Mouse (Mus musculus): ENCODE results near the gene B3galt1.

B3galt1 gene

DNA sequence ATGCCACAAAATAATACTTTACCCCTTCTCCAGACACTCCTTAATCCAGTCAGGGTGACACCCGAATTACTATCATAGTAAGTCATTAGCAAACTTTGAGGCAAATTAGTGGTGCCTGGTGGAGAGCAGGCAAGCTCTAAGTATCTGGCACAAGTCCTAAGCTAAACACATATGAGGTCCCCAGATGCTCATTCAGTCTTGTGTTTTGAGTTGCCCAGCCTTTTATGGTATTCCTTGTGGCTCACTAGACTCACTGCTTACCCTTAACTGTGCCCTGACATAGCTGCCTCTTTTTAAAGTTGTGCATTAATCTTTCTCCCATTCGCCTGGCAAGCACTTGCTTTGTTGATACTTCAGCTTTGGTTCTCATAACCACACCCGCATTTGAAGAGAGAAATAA, 382.7 kb downstream of the B3galt1 start:
- no peak for DNase-seq (ENCODE audit: low spot score)

DNA sequence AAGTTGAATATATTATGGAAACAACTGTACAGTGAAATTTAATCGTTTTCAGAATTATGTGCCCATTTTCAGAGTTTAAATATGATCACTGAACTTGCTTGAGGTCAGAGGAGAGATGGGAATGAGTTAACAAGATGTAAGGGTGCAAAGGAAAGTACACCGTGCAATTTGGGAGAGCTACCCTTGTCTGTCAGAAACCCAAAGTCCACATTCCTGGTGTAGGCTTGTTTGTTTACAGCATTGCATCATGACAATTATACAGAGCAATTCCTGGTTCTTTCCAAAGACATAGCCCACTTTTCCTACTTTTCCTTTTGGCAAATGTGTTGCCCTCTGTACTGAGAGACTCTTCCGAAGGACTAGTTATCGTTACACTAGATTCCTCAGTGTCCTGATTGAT, 390.5 kb downstream of the B3galt1 start:
- DNase-seq (ENCODE audit: low spot score) = no peak

DNA sequence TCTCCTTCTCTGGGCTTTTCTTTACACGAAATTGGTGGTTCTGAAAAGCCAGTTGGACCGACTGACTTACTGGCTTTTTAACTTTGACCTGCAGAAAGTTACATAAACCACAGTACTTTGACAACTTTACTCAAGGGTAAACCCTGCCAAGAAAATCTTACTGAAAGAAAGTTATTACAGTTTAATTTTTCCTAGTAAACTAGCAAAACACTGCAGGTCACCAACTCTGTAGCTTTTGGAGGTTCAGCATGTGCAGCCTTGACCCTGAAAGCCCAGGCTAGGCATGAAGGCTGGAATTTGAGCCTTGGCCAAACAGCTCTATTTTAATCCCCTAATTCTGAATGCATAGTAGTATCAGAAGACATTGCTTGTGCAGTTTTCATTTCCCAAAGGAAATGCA, 391.9 kb downstream of the B3galt1 start:
- no peak for DNase-seq (ENCODE audit: low spot score)

DNA sequence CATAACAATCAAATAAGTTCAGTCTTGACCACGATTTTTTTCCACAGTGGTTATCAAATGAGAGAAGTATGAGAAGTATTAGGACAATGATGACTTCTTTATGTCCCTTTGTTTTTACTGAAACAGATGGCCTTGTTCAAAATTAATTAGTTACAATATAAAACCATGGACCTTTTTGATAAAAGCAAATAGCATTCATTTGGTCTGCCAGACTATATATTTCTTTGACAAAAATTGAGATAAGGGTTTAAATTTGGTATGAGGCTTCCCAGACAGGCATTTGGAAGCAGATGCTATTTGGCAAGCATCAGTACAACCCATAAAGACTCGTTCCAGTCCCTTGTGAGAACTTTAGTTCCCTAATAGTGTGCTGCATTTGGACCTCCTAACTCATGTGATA, 395.0 kb downstream of the B3galt1 start:
- DNase-seq (ENCODE audit: low spot score) = no peak

DNA sequence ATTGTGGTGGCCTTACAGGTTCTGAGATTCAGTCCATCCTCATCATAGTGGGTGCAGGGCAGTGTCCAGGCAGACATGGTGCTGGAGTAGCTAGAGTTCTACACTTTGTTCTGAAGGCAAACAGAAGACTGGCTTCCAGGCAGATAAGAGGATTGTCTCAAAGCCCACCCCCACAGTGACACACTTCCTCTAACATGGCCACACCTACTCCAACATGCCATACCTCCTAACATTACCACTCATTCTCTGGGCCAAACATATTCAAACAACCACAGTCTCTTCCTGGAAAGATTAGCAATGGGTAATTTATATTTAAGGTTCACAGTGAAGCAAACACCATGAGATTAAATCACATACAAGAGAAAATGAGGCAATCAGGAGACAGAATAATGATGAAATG, 403.1 kb downstream of the B3galt1 start:
- DNase-seq (ENCODE audit: low spot score) = no peak

DNA sequence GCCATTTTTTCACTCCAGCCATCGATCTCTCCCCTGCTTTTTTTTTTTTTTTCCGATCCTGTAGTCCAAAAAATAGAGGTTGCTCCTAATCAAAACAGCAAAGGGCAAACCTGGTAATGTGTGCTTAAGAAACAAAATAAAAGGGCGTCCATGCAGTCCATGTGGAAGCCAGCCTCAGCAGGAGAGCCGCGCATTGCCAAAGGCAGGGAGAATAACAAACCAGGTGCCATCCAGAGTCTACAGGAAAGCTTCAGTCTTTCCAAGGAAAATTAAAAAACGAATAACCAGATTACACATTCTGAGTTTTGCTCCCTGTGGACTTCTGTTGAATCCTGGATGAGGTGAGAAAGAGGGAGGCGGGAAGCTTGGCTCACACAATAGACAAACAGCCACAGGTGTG, 405.4 kb downstream of the B3galt1 start:
- DNase-seq (ENCODE audit: low spot score) = no peak

DNA sequence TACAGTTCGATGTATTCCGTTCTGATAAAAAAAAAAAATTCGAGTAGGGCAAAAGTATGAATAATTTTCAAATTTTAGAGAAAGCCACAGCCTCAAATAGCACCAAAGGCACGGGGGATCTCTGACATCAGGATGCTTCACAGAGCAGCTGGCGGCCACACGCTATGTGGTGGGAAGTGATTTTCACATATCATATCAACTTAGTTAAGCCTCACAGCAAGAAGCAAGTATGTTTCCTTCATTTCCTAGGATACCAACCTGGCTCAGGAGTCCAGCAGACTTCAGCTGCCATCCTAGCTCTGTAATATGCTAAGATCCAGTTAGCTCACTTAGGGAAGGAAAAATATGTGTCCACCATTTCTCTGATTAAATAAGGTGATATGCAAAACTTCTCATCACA, 405.9 kb downstream of the B3galt1 start:
- no peak for DNase-seq (ENCODE audit: low spot score)

DNA sequence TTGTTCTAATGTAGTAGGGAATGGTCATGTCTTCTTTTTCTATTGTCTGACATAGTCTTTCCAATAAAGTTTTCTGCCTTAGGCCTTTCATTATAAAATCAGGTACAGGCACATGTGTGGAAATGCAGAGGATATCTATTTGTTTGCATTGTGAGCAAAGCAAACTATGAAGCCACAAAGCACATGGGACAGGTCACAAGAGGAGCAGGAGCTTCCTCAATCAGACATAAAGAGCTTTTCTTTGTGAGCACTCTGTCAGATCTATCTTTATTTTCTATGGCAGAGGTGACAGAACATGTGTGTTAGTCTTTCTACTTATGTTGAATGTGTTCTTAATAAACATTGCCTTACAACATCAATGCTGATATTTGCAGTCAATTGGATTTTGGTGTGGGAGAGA, 410.1 kb downstream of the B3galt1 start:
- no peak for DNase-seq (ENCODE audit: low spot score)

DNA sequence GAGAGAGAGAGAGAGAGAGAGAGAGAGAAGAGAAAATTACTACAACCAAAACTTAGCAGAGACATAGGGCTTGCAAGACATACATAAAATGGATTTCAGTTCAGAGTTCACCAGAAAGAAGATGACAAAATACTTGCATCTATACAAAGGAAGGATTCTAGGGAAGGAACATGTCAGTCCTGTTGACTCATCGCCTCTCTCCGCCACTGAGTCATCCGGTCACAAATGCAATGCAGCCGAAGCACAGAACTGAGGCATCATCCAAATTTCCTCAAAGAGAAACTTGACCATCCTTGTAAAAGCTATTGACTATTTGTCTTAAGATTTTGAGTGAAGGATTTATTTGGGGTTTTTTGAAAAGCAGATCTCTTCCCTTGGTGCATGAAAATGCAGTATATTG, 410.8 kb downstream of the B3galt1 start:
- no peak for DNase-seq (ENCODE audit: low spot score)

DNA sequence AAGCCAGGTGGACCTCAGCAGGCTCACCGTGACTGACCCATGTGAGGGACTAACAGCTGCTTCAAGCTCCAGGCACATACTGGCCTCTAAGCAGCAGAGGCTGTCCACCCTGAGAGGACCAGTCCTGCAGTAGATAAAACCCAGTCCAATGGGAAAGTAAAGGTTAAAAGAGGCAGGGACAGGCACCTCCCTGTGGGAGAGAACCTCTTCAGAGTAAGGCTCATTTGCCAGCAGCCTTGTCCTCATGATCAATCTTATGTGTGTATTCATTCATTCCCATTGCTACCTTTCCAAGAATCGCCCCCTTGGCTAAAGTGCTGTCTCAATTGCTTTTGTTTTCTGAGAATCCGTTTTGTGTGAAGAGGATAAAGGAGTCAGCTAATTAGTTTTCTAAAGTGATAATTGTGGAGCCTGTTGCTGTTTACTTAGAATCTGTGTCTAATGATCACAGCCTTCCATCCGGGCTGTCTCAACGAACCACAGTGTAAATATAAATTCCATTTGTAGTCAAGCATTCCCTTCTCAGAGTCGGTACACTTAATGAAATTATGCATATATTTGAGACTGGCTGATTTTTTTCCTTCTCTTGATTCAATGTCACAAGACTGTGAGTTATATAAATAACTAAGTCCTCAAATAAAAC, 412.1 kb downstream of the B3galt1 start:
- DNase-seq (ENCODE audit: low spot score) = no peak

DNA sequence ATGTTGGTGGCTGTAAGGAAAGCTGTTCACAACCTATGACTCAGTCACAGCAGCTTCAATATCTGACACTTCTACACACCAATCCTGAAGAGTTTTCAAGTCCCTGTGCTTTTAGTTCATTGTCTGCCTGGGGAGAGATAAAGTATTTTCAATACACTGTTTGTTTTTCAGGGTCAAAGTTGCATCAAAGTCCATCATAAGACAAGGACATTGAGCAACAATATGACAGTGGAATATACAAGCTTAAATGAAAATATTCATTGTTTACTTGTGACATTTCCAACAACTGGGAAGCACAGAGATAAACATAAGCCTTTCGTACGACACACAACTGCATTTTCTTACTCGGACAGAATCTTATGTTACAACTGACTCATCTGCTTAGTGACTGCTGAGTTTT, 417.9 kb downstream of the B3galt1 start:
- DNase-seq (ENCODE audit: low spot score) = no peak

DNA sequence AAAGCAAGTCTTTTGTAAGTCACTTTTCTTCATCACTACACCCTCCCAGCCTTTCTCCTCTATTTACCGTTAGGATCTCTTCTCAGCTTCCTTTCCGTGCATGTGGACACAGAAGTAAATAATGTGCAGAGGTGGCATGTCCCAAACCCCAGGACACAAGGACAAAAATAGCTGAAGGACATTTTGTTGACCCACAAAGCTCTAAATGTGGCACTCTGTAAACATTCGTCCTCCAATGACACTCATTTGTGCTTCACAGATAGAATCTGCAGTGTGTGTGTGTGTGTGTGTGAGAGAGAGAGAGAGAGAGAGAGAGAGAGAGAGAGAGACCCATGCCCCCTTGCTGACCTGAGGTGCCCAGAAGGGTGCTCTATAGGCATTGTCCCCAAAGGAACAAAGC, 419.5 kb downstream of the B3galt1 start:
- no peak for DNase-seq (ENCODE audit: low spot score)

DNA sequence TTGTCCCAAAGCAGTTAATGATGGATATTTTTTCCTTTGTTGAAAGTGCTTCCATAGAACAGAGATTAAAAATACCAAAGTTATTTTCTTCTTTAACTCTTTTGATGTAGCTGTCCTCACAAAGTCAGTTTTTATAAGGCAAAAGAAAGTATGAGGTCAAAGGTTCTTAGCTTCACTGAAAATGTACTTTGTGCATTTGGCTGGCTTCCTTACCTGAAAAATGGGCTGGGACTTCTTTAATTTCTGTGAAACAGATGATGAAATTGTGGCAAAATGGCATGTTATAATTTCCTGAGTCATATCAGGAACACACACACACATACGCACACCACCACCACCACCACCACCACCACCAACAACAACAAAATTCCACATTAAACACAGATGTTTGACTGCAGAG, 427.8 kb downstream of the B3galt1 start:
- DNase-seq (ENCODE audit: low spot score) = no peak

DNA sequence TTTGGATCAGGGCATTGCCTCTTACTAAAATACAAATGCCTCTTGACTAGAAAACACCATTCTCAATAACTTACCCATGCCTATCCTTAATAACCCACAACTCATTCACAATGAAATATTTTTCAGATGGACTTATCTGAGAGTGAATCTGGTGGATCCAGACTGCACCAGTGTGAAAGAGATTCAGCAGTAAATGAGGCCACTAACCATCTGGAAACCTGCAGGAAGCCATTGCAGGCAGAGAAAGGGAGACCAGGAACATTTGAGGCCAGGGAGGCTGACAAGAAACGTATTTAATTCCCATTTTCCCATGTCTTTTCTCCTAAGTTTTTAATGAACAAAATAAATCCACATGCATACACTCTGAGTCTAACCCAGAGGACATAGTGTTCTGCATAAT, 437.4 kb downstream of the B3galt1 start:
- no peak for DNase-seq (ENCODE audit: low spot score)

DNA sequence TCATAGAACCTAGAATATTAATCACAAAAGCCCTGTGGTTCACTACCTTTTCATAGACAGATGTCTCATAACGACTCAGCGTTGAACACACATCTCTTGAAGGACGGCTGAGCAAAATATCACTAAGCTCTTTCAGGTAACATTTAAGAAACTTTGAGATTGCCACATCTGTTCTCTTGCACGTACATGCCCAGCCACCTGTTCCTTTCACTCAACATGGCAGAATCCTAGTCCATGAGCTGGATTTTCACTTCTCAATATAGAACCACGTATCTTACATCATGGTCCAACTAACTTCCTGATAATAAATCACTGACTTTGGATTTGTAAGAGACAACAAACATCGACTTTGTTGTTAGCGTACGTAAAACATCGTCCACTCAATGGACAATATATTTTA, 439.5 kb downstream of the B3galt1 start:
- no peak for DNase-seq (ENCODE audit: low spot score)

DNA sequence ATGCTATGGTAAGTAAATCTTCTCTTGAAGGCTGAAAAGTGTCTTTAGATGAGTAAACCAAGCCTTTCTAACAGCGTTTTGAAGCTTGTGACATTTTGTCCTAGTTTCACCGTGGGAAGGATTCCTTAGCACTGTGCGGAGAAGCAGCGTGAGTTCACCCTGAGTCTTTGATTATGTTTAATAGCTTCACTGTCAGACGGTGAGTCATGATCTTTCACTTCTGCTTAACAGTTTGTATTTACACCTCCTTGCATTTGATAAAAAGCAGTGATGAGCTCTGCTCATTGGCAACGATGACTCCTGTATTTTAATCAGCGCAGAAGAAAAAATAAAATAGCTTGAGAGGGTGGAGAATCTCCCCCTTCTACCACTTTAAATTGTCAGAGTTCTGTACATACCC, 440.0 kb downstream of the B3galt1 start:
- DNase-seq (ENCODE audit: low spot score) = no peak

DNA sequence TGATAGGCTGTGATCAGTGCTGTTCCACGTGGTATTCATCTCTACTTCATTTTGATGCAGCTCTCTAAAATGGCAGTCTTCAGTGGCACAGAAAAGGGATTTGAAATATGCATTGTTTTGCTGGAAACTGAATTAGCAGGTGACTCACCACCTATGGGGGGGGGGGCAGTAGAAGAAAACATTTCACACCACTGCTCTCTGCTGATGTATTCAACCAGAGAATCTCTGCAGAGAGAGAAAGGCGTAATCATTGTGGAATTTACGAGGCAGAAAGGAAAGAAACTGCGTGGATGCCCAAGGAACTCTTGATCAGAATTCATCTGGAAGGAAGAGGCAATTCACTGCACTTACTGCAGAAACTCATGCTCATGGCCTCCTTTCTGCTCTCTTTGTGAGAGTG, 445.7 kb downstream of the B3galt1 start:
- no peak for DNase-seq (ENCODE audit: low spot score)

DNA sequence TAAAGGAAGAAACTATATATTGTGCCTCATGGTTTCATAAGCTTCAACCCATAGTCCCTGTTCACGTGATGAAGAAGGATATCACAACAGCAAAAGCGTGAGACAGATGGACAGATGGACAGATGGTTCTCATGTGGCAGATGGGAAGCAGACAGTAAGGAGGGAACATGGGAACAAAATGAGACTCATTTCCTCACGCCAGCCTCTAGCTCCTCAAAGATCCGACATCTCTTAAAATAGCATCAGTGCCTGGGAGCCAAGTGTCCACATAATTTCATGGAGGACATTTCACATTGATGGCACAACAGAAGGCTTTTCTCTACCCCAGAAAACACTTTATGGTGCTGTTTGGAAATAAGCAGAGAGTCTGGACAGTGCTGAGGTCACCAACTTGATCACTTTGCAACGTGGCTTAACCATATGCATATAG, 454.6 kb downstream of the B3galt1 start:
- DNase-seq (ENCODE audit: low spot score) = no peak

DNA sequence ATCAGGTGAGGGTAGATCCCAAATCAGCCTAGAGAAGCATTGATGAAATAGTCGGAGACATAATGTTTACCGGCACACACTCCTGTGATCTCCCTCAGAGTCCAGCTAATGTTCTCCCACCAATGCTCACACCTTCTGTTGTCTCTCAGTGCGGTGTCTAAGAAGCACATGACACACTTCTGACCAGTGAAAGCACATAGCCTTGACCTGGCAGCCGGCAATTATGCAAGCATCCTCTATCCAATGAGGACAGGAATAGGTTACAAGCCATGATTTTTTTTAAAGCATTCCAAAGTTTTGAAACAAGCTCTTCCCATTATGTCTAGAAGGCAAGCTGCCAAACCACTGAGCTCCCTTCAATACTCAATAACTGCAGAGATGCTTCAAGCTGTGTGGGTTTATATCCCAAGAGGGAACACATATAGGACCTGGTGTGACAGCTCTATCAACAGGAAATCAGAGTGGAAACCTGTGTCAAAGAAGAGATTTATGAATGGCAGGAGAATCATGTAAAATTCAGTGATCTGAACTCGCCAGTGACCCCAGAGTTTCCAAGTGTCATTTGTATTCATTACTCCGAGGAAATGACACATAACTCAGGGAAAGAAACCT, 456.0 kb downstream of the B3galt1 start:
- no peak for DNase-seq (ENCODE audit: low spot score)

DNA sequence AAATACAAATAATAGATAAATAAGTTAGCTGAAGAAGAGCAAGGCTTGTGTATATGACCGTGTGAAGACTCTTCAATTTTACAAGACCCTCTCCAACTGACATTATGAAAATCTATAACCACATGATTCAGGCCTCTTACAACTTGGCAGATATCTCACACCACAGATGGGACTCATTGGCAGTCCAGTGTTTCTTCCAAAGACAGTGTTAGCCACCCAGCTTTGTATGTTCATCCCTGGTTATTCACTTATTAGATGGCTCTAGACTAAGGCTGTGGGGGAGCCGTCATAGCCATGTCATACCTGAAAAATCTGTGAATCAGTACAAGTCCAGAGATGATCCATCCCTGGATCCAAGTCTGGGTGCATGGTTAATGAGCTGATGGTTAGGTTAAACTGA, 463.1 kb downstream of the B3galt1 start:
- no peak for DNase-seq (ENCODE audit: low spot score)

DNA sequence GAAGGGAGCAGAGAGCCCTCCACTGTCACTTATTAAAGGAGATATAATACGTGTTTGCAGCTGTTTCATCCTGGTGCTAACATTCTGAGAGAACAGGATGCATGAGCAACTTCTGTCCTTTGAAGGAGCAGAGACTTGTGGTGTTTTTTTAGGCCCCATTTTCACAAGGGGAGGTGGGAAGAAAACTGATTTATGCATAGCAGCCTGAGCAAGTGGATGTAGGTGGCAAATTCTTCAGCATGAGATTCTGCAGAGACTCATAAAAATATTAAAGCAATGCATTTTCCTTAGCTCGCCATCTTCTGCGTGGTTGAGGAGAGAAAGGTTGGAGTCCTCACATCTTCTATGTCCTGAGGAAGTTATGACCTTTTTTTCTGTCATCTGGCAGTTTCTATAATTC, 469.0 kb downstream of the B3galt1 start:
- no peak for DNase-seq (ENCODE audit: low spot score)

DNA sequence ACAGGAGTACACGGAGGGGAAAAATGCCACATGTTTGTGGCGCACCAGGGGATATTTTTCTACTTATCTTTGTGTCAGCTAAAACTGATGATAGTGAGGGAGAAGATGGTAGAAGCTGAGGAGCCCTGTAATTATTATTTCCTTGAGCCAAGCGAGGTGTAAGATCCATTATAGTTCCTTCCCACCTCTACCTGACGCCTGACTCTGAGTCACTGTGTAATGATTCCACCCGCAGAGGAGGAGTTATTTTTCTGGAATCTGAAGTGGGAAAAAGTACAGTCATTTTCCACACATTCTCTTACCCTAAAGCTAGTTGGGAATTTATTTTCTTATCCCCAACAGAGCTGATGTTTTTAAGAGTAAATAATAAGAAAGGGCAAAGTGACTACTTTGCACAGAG, 475.1 kb downstream of the B3galt1 start:
- DNase-seq (ENCODE audit: low spot score) = no peak

DNA sequence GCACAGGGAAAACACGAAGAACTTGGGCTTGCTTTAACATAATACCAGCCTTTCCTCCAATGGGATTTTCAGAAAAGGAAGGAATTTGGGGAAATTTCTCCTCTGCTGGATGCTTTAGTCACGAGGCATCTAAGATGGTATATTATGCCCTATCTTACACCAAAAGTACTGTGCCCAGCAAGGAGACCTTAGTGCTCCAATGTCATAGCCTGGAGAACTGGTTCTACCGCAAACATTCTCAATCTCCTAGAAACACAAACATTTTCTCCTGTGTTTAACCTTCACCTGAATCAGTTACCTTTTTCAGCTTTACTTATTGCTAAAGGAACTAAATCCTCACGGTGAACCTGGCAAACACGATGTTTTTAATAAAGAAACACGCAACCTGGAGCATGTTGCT, 486.8 kb downstream of the B3galt1 start:
- no peak for DNase-seq (ENCODE audit: low spot score)

DNA sequence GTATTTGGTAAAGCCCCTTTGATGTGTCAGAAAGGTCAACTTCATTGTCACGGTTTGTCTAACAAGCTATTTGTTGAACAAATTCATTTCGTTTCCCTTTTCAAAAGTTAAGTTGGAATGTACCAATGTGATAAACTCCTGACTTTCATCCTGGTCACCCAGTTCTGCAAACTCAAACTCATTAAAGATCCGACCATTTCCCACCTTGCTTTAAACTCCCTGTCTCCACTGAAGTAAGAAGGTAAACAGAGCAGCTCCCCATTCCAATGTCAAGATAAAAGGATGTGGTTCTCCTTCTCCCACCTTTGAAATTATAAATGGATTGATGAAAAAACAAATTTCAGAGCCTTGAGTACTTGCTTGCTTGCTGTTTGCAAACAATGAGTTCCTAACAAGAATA, 487.6 kb downstream of the B3galt1 start:
- no peak for DNase-seq (ENCODE audit: low spot score)
